9 mouse cellular contexts compared by ENCODE assay signal in the genomic region with DNA sequence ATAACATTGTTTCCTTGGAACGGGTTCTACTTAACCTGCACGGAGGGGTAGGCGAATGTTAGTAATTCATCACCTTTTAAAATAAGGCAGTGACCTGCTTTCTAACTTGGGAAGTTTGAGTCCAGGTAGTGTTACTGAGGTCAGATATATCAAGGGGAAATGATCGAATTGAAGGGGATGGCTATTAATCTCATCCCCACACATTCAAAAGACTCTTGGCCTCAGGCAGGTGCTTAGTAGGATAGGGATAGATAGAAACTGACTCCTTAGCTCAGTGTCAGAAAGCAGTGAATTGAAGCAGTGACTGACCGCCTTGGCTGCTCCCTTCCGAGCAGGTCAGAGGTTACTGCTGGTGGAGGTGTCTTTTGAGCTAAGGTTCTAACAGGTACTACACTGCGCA. TPM values are rescaled to one million over a fixed set of nuclear protein-coding genes. Genes with fewer than 3 reads are reported as not detected.
DNase-seq lines count a peak whose midpoint lies in the region; ATAC-seq and TF ChIP-seq lines count a peak whose summit lies in the region.
"Had no signal": no experiment of that assay in that cellular context is flagged by ENCODE, and none has a peak within 500 bp of the region (broad histone marks: within the 10 kb centered on the region; RNA-seq: fewer than 3 reads in every experiment).

No protein-coding gene starts in this region.

- H3K9ac ChIP-seq in embryonic facial prominence, embryonic 15.5 days = no peak overlapping the region
- peak overlapping the region; percentile 98; the same call in 1 of the 2 replicates for H3K9ac ChIP-seq in intestine, embryonic 16.5 days (ENCODE audit: low read depth, low read length)

- no peak for ATAC-seq in embryonic facial prominence, embryonic 15.5 days (ENCODE audit: insufficient number of reproducible peaks, low FRiP score, low TSS enrichment, low read depth)
- ATAC-seq in intestine, embryonic 16.5 days = no peak

- DNase-seq in kidney, postnatal 36 days = peak; percentile 42 to 49
- no peak for DNase-seq in kidney, postnatal 4 days
- no peak for DNase-seq in adrenal gland, postnatal 4 days (ENCODE audit: low spot score in 2 of 2)
- DNase-seq in T-cell, adult 2 months (ENCODE audit: low spot score) = no peak
- no peak for DNase-seq in left cerebral cortex, adult 2 months (ENCODE audit: extremely low spot score in 1 of 2, low spot score in 2 of 2)
- DNase-seq: right cerebral cortex, postnatal 14 days had no signal

- H3K4me1 ChIP-seq in embryonic facial prominence, embryonic 15.5 days = peaks cover 24% of the 10 kb centered on the region
- H3K4me1 ChIP-seq in intestine, embryonic 16.5 days (ENCODE audit: control insufficient read depth, insufficient read depth, low read length) = peaks cover 27% of the 10 kb centered on the region

- no peak overlapping the region for H3ac ChIP-seq in myocyte (ENCODE audit: control insufficient read depth, insufficient read length)

- 93% methylated on average over 7 of the region's 7 CpGs for WGBS in embryonic facial prominence, embryonic 15.5 days
- 76% methylated on average over 7 of the region's 7 CpGs for whole genome bisulfite sequencing in intestine, embryonic 16.5 days

- H3K27ac ChIP-seq in embryonic facial prominence, embryonic 15.5 days (replicated peaks) = no peak overlapping the region
- no peak overlapping the region for H3K27ac ChIP-seq in intestine, embryonic 16.5 days (ENCODE audit: low read length)
- no peak overlapping the region for H3K27ac ChIP-seq in left cerebral cortex, adult 2 months

- H3K36me3 ChIP-seq in embryonic facial prominence, embryonic 15.5 days = peaks cover 16% of the 10 kb centered on the region; the same call in 1 of the 2 replicates
- H3K36me3 ChIP-seq in intestine, embryonic 16.5 days (ENCODE audit: control insufficient read depth, insufficient read depth, low read length) = no peaks in the 10 kb centered on the region
- no peaks in the 10 kb centered on the region for H3K36me3 ChIP-seq in myocyte (ENCODE audit: control insufficient read depth, insufficient read depth)

- H3K9me3 ChIP-seq in embryonic facial prominence, embryonic 15.5 days (replicated peaks) = no peaks in the 10 kb centered on the region
- H3K9me3 ChIP-seq in intestine, embryonic 16.5 days (ENCODE audit: control insufficient read depth, low read length) = no peaks in the 10 kb centered on the region

- intact Hi-C loops in left cerebral cortex, adult 2 months (cut with DNase I) = no loop called here

- H3K27me3 ChIP-seq in embryonic facial prominence, embryonic 15.5 days = no peaks in the 10 kb centered on the region
- no peaks in the 10 kb centered on the region for H3K27me3 ChIP-seq in intestine, embryonic 16.5 days (replicated peaks; ENCODE audit: control insufficient read depth, insufficient read depth, low read length)
- no peaks in the 10 kb centered on the region for H3K27me3 ChIP-seq in myocyte (ENCODE audit: control insufficient read depth, insufficient read depth, insufficient read length)

- peaks cover 68% of the 10 kb centered on the region for H3K79me2 ChIP-seq in myocyte (ENCODE audit: control insufficient read depth, insufficient read depth)

- no peak for TF ChIP-seq CTCF in left cerebral cortex, adult 2 months (IDR thresholded peaks at IDR 0.05)

- peak overlapping the region; percentile 65 for H3K4me3 ChIP-seq in embryonic facial prominence, embryonic 15.5 days (replicated peaks)
- H3K4me3 ChIP-seq in intestine, embryonic 16.5 days (ENCODE audit: low read length) = peak overlapping the region; percentile 91
- peak overlapping the region; percentile 94 for H3K4me3 ChIP-seq in myocyte
- H3K4me3 ChIP-seq in left cerebral cortex, adult 2 months = no peak overlapping the region

- TF ChIP-seq POLR2A in myocyte (IDR thresholded peaks at IDR 0.05; ENCODE audit: insufficient read length, low read depth) = no peak

- H3K4me2 ChIP-seq in embryonic facial prominence, embryonic 15.5 days (replicated peaks) = peak overlapping the region; percentile 79
- H3K4me2 ChIP-seq in intestine, embryonic 16.5 days (ENCODE audit: low read depth, low read length) = peak overlapping the region; percentile 84
- peak overlapping the region; percentile 96 for H3K4me2 ChIP-seq in myocyte (ENCODE audit: low read depth)

TF ChIP-seq in myocyte, 11 proteins besides CTCF, POLR2A, EP300 and RAD21:
- TF ChIP-seq MYOG (IDR thresholded peaks at IDR 0.05; ENCODE audit: control insufficient read depth in 1 of 3, insufficient read depth in 1 of 3, insufficient read length in 2 of 3, low read depth in 2 of 3) (no peak), TCF3 (IDR thresholded peaks at IDR 0.05; ENCODE audit: insufficient read length, low read depth) (no peak), CEBPB (IDR thresholded peaks at IDR 0.05; ENCODE audit: insufficient read depth, poor library complexity, severe bottlenecking) (no peak), MAX (IDR thresholded peaks at IDR 0.05; ENCODE audit: low read depth) (no peak), E2F4 (IDR thresholded peaks at IDR 0.05; ENCODE audit: insufficient read depth) (no peak), SRF (IDR thresholded peaks at IDR 0.05; ENCODE audit: control insufficient read depth, insufficient read length, low read depth) (no peak), MYOD1 (IDR thresholded peaks at IDR 0.05; ENCODE audit: control insufficient read depth in 1 of 3, insufficient read length in 2 of 3, low read depth in 2 of 3) (no peak), USF1 (IDR thresholded peaks at IDR 0.05; ENCODE audit: low read depth) (no peak), TCF12 (IDR thresholded peaks at IDR 0.05; ENCODE audit: insufficient read depth, poor library complexity, severe bottlenecking) (no peak), POLR2AphosphoS2 (IDR thresholded peaks at IDR 0.05; ENCODE audit: insufficient read length, low read depth) (no peak), REST (IDR thresholded peaks at IDR 0.05; ENCODE audit: insufficient read depth, insufficient read length) (no peak)

RNA-seq across cellular contexts. Expression of a gene that starts 2.0 kb away (rescaled TPM):
- polyA plus RNA-seq in embryonic facial prominence, embryonic 15.5 days (2015; fragmentation: Nextera tagmentation; extraction: Ambion mirVana) = 150 and 160 TPM in 2 replicates
- 137 and 153 TPM in 2 replicates for polyA plus RNA-seq in intestine, embryonic 16.5 days (2015; fragmentation: Nextera tagmentation; extraction: Ambion mirVana)
- polyA plus RNA-seq in myocyte (2012; fragmentation: generic; extraction: Trizol) = 52.2 TPM
- total RNA-seq in adrenal gland, postnatal 4 days (2021) = 10 to 100 TPM; 70.0 to 73.9 TPM
- total RNA-seq in left cerebral cortex, adult 2 months (2021) = 10 to 100 TPM; 34.8 to 35.0 TPM

RNA-seq across cellular contexts. Expression of a gene that starts 10.4 kb away (rescaled TPM):
- polyA plus RNA-seq in embryonic facial prominence, embryonic 15.5 days (2015; fragmentation: Nextera tagmentation; extraction: Ambion mirVana) = 487 and 541 TPM in 2 replicates
- 408 and 413 TPM in 2 replicates for polyA plus RNA-seq in intestine, embryonic 16.5 days (2015; fragmentation: Nextera tagmentation; extraction: Ambion mirVana)
- polyA plus RNA-seq in myocyte (2012; fragmentation: generic; extraction: Trizol) = 264 TPM
- 100 to 1,000 TPM; 254 to 267 TPM for total RNA-seq in adrenal gland, postnatal 4 days (2021)
- total RNA-seq in left cerebral cortex, adult 2 months (2021) = 10 to 100 TPM; 87.0 to 97.9 TPM

RNA-seq across cellular contexts. Expression of a gene that starts 48.5 kb away (rescaled TPM):
- polyA plus RNA-seq in embryonic facial prominence, embryonic 15.5 days (2015; fragmentation: Nextera tagmentation; extraction: Ambion mirVana) = 3,074 and 3,219 TPM in 2 replicates
- polyA plus RNA-seq in intestine, embryonic 16.5 days (2015; fragmentation: Nextera tagmentation; extraction: Ambion mirVana) = 1,500 and 1,563 TPM in 2 replicates
- polyA plus RNA-seq in myocyte (2012; fragmentation: generic; extraction: Trizol) = 1,961 TPM
- 1,000 to 10,000 TPM; 2,300 to 2,476 TPM for total RNA-seq in adrenal gland, postnatal 4 days (2021)
- total RNA-seq in left cerebral cortex, adult 2 months (2021) = 100 to 1,000 TPM; 177 to 202 TPM

Comparison
In these comparisons a context has a peak if more than half of its experiments do, and no peak if none do; other contexts are left out.
1. DNase-seq: peak in kidney, postnatal 36 days (2 of 2); none in kidney, postnatal 4 days (0 of 2), adrenal gland, postnatal 4 days (0 of 2), T-cell, adult 2 months (single experiment) and left cerebral cortex, adult 2 months (0 of 2).
2. Peak in every context shown above with its lines, with median percentiles within 50 percentile points of each other: H3K4me2 ChIP-seq.